Mouse (Mus musculus): ENCODE measurements at regions not wholly inside any gene's neighbourhood (a gene's known extent, or its start where the extent isn't known, plus 50 kb on each side); places are given as distances from the start of the nearest gene placed in this dataset.

DNA sequence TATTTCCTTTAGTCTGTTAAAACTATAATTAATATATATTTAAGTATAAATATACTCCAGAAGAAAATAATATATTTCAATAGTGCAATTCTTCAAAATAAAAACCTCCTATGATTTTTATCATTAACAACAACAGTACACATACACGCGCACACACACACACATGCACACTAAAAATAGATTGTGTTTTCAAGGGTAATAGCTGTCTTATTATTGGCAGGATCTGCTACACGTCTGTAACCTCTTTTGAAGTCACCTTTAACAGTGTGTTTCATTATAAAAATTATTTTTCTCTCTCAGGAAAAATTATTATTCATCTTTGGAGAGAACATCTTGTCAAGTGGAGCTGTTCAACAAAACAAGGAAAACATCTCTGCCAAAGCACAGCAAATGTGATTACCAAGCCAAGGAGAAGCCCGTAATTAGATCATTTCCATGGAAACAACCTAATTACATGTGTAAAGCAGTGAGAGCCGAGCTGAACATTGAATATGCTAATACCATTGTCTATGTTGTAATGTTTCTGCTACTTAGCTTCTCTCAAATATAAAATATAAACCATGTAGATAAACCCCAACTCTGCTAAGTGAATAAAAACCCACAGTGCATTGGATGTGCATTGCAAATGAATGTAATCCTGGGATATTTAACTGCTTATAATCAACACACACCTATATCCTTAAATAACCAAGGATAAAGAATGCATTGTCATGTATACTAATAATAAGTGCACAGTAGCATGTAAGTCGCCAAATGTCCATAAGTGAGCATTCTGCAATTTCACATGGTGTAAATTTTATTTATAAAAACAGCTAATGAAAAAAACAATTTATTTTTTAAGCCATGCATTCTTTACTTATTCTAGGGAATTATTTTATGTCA lies 719.4 kb upstream of the Tbl1xr1 start:
- WGBS = 78% methylated on average over 6 of the region's 6 CpGs
- Histone ChIP-seq H3K9me3 (ENCODE audit: control insufficient read depth, low read length) (no peaks in the 10 kb centered on the region), H3K4me2 (no peak overlapping the region), H3K36me3 (ENCODE audit: control insufficient read depth, insufficient read depth, low read length) (no peaks in the 10 kb centered on the region), H3K4me1 (ENCODE audit: control insufficient read depth, insufficient read depth, low read length) (no peaks in the 10 kb centered on the region), H3K4me3 (ENCODE audit: low read depth, low read length) (no peak overlapping the region), H3K27me3 (ENCODE audit: control insufficient read depth, insufficient read depth, low read length) (no peaks in the 10 kb centered on the region), H3K27ac (ENCODE audit: low read depth, low read length) (no peak overlapping the region), H3K9ac (ENCODE audit: low read length) (no peak overlapping the region)
- ATAC-seq (ENCODE audit: low FRiP score) = 0 out of 2 replicates have a peak, but pooled peaks have one; percentile 58
- DNase-seq (ENCODE audit: low spot score, missing footprints) = no peak

DNA sequence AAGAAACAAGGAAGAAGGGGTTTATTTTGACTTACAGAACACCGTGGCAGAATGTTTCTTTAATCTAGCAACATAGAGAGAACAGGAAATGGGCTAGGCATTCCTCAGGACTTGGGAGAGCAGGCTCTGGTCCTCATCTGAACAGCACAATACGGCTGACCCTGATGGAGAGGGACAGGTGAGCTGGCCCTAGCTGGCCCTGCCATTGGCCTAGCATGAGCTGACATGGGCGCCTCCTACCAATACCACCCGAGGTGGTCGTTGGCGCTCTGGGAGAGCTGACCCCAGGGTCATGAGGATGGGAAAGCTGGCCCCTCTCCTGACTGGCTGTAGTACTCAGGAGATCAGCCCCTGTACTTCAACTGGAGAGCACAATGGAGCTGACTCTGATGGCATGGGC lies 718.4 kb upstream of the Tbl1xr1 start:
- Histone ChIP-seq H3K27ac (ENCODE audit: low read depth, low read length) (no peak overlapping the region), H3K9ac (ENCODE audit: low read length) (no peak overlapping the region), H3K4me2 (no peak overlapping the region), H3K4me1 (ENCODE audit: control insufficient read depth, insufficient read depth, low read length) (no peaks in the 10 kb centered on the region), H3K27me3 (ENCODE audit: control insufficient read depth, insufficient read depth, low read length) (no peaks in the 10 kb centered on the region), H3K36me3 (ENCODE audit: control insufficient read depth, insufficient read depth, low read length) (no peaks in the 10 kb centered on the region), H3K9me3 (ENCODE audit: control insufficient read depth, low read length) (no peaks in the 10 kb centered on the region), H3K4me3 (ENCODE audit: low read depth, low read length) (no peak overlapping the region)
- DNase-seq (ENCODE audit: low spot score, missing footprints) = no peak
- peak; percentile 50; the same call in 1 of the 2 replicates for ATAC-seq (ENCODE audit: low FRiP score)
- WGBS = 87% methylated on average over 6 of the region's 6 CpGs

DNA sequence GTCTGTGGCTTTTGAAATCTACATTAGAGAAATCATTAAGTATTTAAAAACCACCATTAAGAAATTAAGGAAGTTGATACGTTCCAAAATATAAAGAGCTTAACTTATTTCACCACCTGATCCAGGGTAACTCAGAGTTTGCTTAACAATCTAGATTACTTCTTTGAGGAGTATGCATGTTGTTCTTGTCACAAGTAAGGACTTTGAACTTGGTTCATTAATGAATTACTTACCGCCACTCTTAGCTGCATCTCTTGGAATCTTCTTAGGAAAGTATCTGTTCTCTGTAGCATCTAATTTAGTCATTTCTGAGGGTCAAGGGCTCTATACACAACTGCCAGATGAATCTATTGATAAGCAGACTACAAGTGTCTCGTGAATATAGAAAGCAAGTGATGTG lies 715.4 kb upstream of the Tbl1xr1 start:
- DNase-seq (ENCODE audit: low spot score, missing footprints) = no peak
- ATAC-seq (ENCODE audit: low FRiP score) = no peak
- Histone ChIP-seq H3K4me1 (ENCODE audit: control insufficient read depth, insufficient read depth, low read length) (no peaks in the 10 kb centered on the region), H3K36me3 (ENCODE audit: control insufficient read depth, insufficient read depth, low read length) (no peaks in the 10 kb centered on the region), H3K27me3 (ENCODE audit: control insufficient read depth, insufficient read depth, low read length) (no peaks in the 10 kb centered on the region), H3K27ac (ENCODE audit: low read depth, low read length) (no peak overlapping the region), H3K4me2 (no peak overlapping the region), H3K9ac (ENCODE audit: low read length) (no peak overlapping the region), H3K4me3 (ENCODE audit: low read depth, low read length) (no peak overlapping the region), H3K9me3 (ENCODE audit: control insufficient read depth, low read length) (no peaks in the 10 kb centered on the region)
- 88% methylated on average over 3 of the region's 3 CpGs for WGBS

DNA sequence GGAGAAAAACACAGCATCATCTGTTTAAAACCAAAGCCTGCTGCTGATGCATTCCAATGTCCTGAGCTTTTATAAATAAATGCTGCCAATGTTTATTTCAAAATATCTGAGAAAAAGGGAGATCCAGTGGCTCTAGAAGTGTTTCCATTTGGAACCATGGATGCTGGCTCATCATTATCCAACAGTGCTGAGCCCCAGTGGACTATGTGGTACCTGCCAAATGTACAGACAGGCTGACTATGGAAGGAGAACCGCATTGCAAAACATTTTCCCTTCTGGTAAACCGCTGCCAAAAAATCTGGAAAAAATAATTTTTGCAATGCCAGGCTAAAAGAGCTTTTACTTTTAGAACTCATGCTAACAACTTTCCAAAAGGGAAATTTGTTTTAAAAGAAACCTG lies 696.6 kb upstream of the Tbl1xr1 start:
- Histone ChIP-seq H3K9me3 (ENCODE audit: control insufficient read depth, low read length) (no peaks in the 10 kb centered on the region), H3K27me3 (ENCODE audit: control insufficient read depth, insufficient read depth, low read length) (no peaks in the 10 kb centered on the region), H3K4me2 (no peak overlapping the region), H3K27ac (ENCODE audit: low read depth, low read length) (no peak overlapping the region), H3K4me3 (ENCODE audit: low read depth, low read length) (no peak overlapping the region), H3K9ac (ENCODE audit: low read length) (no peak overlapping the region), H3K36me3 (ENCODE audit: control insufficient read depth, insufficient read depth, low read length) (no peaks in the 10 kb centered on the region), H3K4me1 (ENCODE audit: control insufficient read depth, insufficient read depth, low read length) (no peaks in the 10 kb centered on the region)
- ATAC-seq (ENCODE audit: low FRiP score) (no peak), DNase-seq (ENCODE audit: low spot score, missing footprints) (no peak)
- WGBS = 93% methylated on average over 2 of the region's 2 CpGs

DNA sequence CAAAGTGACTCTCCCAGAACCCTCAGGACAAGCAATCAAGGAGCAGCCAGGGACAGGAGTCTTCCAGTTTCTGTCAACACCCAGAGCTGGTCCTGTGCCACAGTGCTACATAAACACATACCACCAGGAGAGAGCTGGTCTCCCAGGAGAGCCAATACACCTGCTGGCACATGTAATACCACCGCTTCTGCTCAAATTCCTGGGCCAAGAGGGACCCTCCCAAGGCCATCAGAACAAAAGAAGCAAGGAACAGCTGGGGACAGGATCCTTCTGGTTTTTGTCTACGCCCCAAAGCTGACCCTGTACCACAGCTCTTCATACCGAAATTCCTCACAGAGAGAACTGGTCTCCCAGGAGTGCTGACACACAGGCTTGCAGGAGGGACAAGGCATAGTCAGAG lies 695.4 kb upstream of the Tbl1xr1 start:
- no peak overlapping the region for H3K4me3 ChIP-seq (ENCODE audit: low read depth, low read length)
- no peaks in the 10 kb centered on the region for H3K9me3 ChIP-seq (ENCODE audit: control insufficient read depth, low read length)
- no peaks in the 10 kb centered on the region for H3K36me3 ChIP-seq (ENCODE audit: control insufficient read depth, insufficient read depth, low read length)
- H3K27ac ChIP-seq (ENCODE audit: low read depth, low read length) = no peak overlapping the region
- no peaks in the 10 kb centered on the region for H3K4me1 ChIP-seq (ENCODE audit: control insufficient read depth, insufficient read depth, low read length)
- H3K9ac ChIP-seq (ENCODE audit: low read length) = no peak overlapping the region
- H3K27me3 ChIP-seq (ENCODE audit: control insufficient read depth, insufficient read depth, low read length) = no peaks in the 10 kb centered on the region
- ATAC-seq (ENCODE audit: low FRiP score) (no peak), DNase-seq (ENCODE audit: low spot score, missing footprints) (peak; percentile 68)
- 65% methylated on average over 3 of the region's 3 CpGs for WGBS
- H3K4me2 ChIP-seq = no peak overlapping the region

DNA sequence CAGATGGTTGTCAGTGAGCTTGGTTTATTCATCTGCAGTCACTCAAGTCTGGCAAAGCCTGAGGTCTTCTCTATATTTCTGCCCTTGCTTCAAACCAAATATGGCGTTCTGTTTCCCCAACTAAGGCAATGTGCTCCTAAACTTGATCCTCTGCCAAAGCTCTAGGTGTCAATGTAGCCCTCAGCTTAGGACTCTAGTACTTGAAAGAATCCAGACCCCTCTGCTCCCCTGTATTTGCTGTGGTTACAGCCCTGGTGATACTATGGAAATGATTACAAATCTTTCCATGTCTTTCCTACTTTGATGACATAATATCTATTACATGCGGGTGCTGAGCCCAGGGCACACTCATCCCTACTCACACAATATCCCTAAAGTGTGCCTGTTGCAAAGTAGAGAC lies 672.9 kb upstream of the Tbl1xr1 start:
- Histone ChIP-seq H3K4me2 (no peak overlapping the region), H3K4me3 (ENCODE audit: low read depth, low read length) (no peak overlapping the region), H3K9me3 (ENCODE audit: control insufficient read depth, low read length) (no peaks in the 10 kb centered on the region), H3K36me3 (ENCODE audit: control insufficient read depth, insufficient read depth, low read length) (no peaks in the 10 kb centered on the region), H3K27me3 (ENCODE audit: control insufficient read depth, insufficient read depth, low read length) (no peaks in the 10 kb centered on the region), H3K27ac (ENCODE audit: low read depth, low read length) (no peak overlapping the region), H3K4me1 (ENCODE audit: control insufficient read depth, insufficient read depth, low read length) (no peaks in the 10 kb centered on the region), H3K9ac (ENCODE audit: low read length) (no peak overlapping the region)
- 92% methylated on average over 2 of the region's 2 CpGs for WGBS
- DNase-seq (ENCODE audit: low spot score, missing footprints) (peak; percentile 56), ATAC-seq (ENCODE audit: low FRiP score) (no peak)

DNA sequence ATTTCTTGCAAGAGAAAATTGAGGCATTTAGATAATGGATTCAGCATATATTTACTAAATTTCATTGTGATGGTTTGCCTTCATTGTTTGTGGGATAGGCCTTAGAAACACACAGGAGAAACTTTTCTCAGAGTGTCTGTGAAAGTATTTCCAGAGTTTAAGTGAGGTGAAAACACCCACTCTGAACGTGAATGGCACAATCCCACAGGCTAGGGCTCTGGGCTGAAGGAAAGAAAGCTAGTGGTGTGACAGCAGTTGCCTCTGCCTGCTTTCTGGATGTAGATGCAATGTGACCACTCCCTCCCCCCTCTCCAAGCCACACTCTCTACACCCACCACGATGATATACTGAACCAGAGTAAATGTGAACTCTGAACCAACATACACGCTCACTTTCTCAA lies 672.4 kb upstream of the Tbl1xr1 start:
- no peak for ATAC-seq (ENCODE audit: low FRiP score)
- 76% methylated on average over 3 of the region's 3 CpGs for WGBS
- H3K4me2 ChIP-seq = no peak overlapping the region
- H3K4me1 ChIP-seq (ENCODE audit: control insufficient read depth, insufficient read depth, low read length) = no peaks in the 10 kb centered on the region
- DNase-seq (ENCODE audit: low spot score, missing footprints) = peak; percentile 64
- no peaks in the 10 kb centered on the region for H3K9me3 ChIP-seq (ENCODE audit: control insufficient read depth, low read length)
- no peak overlapping the region for H3K4me3 ChIP-seq (ENCODE audit: low read depth, low read length)
- no peaks in the 10 kb centered on the region for H3K27me3 ChIP-seq (ENCODE audit: control insufficient read depth, insufficient read depth, low read length)
- H3K36me3 ChIP-seq (ENCODE audit: control insufficient read depth, insufficient read depth, low read length) = no peaks in the 10 kb centered on the region
- H3K27ac ChIP-seq (ENCODE audit: low read depth, low read length) = no peak overlapping the region
- H3K9ac ChIP-seq (ENCODE audit: low read length) = no peak overlapping the region

DNA sequence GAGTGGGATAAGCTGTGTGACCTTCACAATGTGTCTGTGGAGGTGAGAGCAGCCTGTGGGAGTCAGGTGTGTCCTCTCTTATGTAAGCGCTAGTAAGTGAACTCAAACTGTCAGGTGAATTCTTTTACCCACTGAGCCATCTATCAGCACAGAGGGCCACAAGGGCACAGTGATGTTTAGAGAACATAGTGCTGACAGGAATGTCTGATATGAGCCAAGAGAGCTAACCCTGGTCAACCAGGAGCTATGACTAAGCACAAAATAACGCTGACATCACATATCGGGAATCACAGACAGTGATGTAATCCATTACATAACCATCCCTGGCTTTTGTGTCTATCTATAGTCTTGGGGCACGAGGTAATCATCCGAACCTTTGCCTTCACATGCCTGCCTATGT lies 669.4 kb upstream of the Tbl1xr1 start:
- H3K36me3 ChIP-seq (ENCODE audit: control insufficient read depth, insufficient read depth, low read length) = no peaks in the 10 kb centered on the region
- no peak overlapping the region for H3K4me2 ChIP-seq
- no peak overlapping the region for H3K4me3 ChIP-seq (ENCODE audit: low read depth, low read length)
- no peaks in the 10 kb centered on the region for H3K9me3 ChIP-seq (ENCODE audit: control insufficient read depth, low read length)
- 94% methylated on average over 5 of the region's 5 CpGs for WGBS
- H3K27me3 ChIP-seq (ENCODE audit: control insufficient read depth, insufficient read depth, low read length) = no peaks in the 10 kb centered on the region
- DNase-seq (ENCODE audit: low spot score, missing footprints) (peak; percentile 54), ATAC-seq (ENCODE audit: low FRiP score) (no peak)
- no peak overlapping the region for H3K27ac ChIP-seq (ENCODE audit: low read depth, low read length)
- H3K4me1 ChIP-seq (ENCODE audit: control insufficient read depth, insufficient read depth, low read length) = no peaks in the 10 kb centered on the region
- H3K9ac ChIP-seq (ENCODE audit: low read length) = no peak overlapping the region

DNA sequence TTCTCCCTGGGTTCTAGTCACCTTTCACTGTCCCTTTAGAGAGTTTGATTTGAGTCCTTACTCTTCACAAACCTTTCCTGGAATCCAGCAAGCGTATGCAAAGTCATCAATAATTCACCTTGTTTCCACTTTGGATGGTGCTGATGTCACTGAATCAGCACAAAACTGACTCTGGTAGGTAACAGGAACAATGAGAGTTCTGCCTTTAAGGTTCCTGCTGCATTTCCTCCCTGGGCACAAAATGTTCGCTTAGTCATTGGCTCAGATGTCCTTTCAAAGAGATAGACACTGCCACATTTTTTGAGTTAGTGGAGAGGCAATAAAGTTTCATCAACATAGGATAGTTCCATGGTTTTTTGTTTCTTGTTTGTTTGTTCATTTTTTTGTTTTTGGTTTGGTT lies 664.4 kb upstream of the Tbl1xr1 start:
- Histone ChIP-seq H3K9me3 (ENCODE audit: control insufficient read depth, low read length) (no peaks in the 10 kb centered on the region), H3K36me3 (ENCODE audit: control insufficient read depth, insufficient read depth, low read length) (no peaks in the 10 kb centered on the region), H3K4me1 (ENCODE audit: control insufficient read depth, insufficient read depth, low read length) (no peaks in the 10 kb centered on the region), H3K9ac (ENCODE audit: low read length) (no peak overlapping the region), H3K27me3 (ENCODE audit: control insufficient read depth, insufficient read depth, low read length) (no peaks in the 10 kb centered on the region), H3K4me2 (no peak overlapping the region), H3K4me3 (ENCODE audit: low read depth, low read length) (no peak overlapping the region), H3K27ac (ENCODE audit: low read depth, low read length) (no peak overlapping the region)
- peak; percentile 57 for DNase-seq (ENCODE audit: low spot score, missing footprints)
- WGBS = 94% methylated on average over 2 of the region's 2 CpGs
- ATAC-seq (ENCODE audit: low FRiP score) = no peak
